Mouse (Mus musculus): ENCODE results near the gene Cdh16. TPM values are rescaled to one million over a fixed set of nuclear protein-coding genes. Genes with fewer than 3 reads are reported as not detected.

Gene Cdh16
- polyA plus RNA-seq, 1 experiment from 2014 or later = not detected

DNA sequence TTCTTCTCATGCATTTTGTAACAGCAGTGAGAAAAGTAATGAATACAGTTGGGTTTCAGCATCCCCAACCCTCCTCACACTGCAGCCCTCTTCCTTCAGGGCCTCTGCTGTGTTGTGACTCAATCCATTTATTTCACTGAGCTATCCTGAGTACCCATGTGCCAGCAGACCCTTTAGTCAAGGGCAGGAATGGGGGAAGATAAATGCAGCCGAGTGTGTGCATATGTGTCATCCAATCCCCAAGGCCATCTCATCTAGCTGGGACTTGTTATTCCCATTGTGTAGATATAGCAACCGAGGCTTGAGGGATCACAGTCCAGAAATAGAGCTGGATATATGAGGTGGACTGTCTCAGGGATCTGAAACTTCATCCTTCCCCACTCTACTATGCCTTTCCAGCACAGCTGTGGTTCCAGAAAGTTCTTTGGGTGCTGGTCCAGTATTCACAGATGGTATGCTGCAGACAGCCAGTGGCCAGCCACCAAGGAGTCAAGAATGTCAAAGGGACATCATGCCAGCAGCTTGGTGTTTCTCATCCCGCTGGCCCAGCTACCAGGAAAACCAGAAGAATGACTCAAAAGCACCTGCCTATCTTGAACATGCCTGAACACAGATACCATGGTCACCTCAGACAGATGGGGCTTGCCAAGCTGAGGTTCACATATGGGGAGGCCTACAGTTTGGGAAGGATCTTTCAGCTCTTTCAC is 11.0 kb upstream of the Cdh16 start:
- Histone ChIP-seq H3K4me3 (ENCODE audit: low read depth, low read length) (no peak overlapping the region), H3K27me3 (ENCODE audit: control insufficient read depth, insufficient read depth, low read length) (peaks cover 2% of the 10 kb centered on the region; the same call in 1 of the 2 replicates), H3K9ac (replicated peaks; ENCODE audit: low read depth, low read length) (no peak overlapping the region), H3K4me1 (ENCODE audit: control insufficient read depth, insufficient read depth, low read length) (peaks cover 7% of the 10 kb centered on the region; the same call in 1 of the 2 replicates), H3K36me3 (ENCODE audit: control insufficient read depth, insufficient read depth, low read length) (peaks cover 16% of the 10 kb centered on the region; the same call in 1 of the 2 replicates), H3K4me2 (ENCODE audit: low read depth, low read length) (no peak overlapping the region), H3K9me3 (ENCODE audit: control insufficient read depth, low read length) (no peaks in the 10 kb centered on the region), H3K27ac (ENCODE audit: low read depth, low read length) (no peak overlapping the region)
- no peak for ATAC-seq (ENCODE audit: low read depth)
- 95% methylated on average over 3 of the region's 3 CpGs for WGBS

DNA sequence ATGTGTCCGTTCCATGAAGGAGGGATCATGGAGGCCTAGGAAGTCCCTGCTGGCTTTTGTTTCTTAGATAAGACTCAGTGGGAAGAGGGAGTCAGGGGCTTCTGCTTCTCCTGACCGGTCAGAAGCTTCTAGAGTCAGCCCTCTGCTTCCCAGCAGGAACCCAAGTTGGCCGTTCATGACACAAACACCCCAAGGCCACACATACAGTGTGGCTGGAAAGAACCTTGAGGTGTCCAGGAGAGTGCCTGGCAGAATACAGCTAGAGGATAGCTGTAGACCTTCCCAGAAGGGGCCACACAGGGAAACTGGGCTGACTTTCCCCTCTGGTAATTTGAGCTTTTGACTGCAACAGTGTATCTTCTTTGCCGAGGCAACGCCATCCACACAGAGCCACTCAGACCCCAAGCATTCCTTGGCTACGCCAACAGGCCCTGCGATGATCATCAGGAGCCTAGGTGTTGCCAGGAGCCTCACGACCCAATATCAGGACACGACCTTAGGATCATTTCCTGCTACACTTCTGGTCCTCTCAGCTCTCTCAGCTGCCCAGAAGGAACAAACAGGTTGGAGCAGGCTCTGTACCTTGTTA is 9.1 kb upstream of the Cdh16 start:
- Histone ChIP-seq H3K36me3 (ENCODE audit: control insufficient read depth, insufficient read depth, low read length) (peaks cover 10% of the 10 kb centered on the region; the same call in 1 of the 2 replicates), H3K4me1 (ENCODE audit: control insufficient read depth, insufficient read depth, low read length) (peaks cover 5% of the 10 kb centered on the region; the same call in 1 of the 2 replicates), H3K9ac (replicated peaks; ENCODE audit: low read depth, low read length) (no peak overlapping the region), H3K4me2 (ENCODE audit: low read depth, low read length) (no peak overlapping the region), H3K4me3 (ENCODE audit: low read depth, low read length) (no peak overlapping the region), H3K27me3 (ENCODE audit: control insufficient read depth, insufficient read depth, low read length) (peaks cover 2% of the 10 kb centered on the region; the same call in 1 of the 2 replicates), H3K27ac (ENCODE audit: low read depth, low read length) (no peak overlapping the region), H3K9me3 (ENCODE audit: control insufficient read depth, low read length) (no peaks in the 10 kb centered on the region)
- no peak for ATAC-seq (ENCODE audit: low read depth)
- WGBS = 61% methylated on average over 9 of the region's 9 CpGs

DNA sequence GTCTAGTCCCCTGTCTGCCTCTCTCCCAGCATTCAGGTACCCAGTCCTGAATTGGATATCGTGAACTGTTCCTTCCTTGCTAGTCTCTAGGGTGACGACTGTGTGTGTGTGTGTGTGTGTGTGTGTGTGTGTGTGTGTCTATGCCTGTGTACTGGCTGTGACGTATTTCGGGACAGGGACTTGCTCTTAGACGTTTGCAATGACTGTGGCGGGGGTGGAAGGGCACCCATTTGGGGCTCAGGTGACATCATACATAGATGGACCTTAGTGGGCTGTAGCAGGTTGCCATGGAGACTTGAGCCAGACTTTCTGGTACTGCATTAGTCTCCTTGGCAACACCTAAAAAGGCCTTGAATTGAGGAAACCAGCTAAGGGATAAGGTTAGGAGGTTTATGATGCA is 8.3 kb upstream of the Cdh16 start:
- peaks cover 2% of the 10 kb centered on the region; the same call in 1 of the 2 replicates for H3K27me3 ChIP-seq (ENCODE audit: control insufficient read depth, insufficient read depth, low read length)
- H3K9me3 ChIP-seq (ENCODE audit: control insufficient read depth, low read length) = no peaks in the 10 kb centered on the region
- H3K27ac ChIP-seq (ENCODE audit: low read depth, low read length) = no peak overlapping the region
- peak; percentile 9; the same call in 1 of the 2 replicates for ATAC-seq (ENCODE audit: low read depth)
- peaks cover 10% of the 10 kb centered on the region; the same call in 1 of the 2 replicates for H3K36me3 ChIP-seq (ENCODE audit: control insufficient read depth, insufficient read depth, low read length)
- no peak overlapping the region for H3K4me3 ChIP-seq (ENCODE audit: low read depth, low read length)
- H3K4me1 ChIP-seq (ENCODE audit: control insufficient read depth, insufficient read depth, low read length) = peaks cover 5% of the 10 kb centered on the region; the same call in 1 of the 2 replicates
- H3K9ac ChIP-seq (replicated peaks; ENCODE audit: low read depth, low read length) = no peak overlapping the region
- H3K4me2 ChIP-seq (ENCODE audit: low read depth, low read length) = no peak overlapping the region
- 51% methylated on average over 6 of the region's 6 CpGs for WGBS

DNA sequence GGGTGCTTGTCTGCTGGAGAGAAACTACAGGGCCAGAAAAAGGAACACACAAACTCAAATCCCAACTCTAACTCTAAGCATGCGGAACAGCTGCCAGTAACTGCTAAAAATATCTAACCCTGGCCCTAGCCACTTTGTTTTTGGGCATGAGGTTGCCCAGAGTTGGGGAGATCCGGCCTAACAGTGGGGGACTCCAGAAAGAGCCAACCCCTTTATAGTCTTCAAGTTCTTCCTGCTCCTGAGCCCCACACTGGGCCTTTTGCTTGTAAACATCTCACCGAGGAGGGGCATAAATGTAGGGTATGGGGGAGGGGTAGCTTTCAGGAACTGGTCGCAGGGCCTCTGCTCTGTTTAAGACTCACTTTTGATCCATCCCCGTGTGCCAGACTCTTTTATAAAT is 7.8 kb upstream of the Cdh16 start:
- peaks cover 2% of the 10 kb centered on the region; the same call in 1 of the 2 replicates for H3K27me3 ChIP-seq (ENCODE audit: control insufficient read depth, insufficient read depth, low read length)
- H3K9me3 ChIP-seq (ENCODE audit: control insufficient read depth, low read length) = no peaks in the 10 kb centered on the region
- H3K4me2 ChIP-seq (ENCODE audit: low read depth, low read length) = no peak overlapping the region
- H3K27ac ChIP-seq (ENCODE audit: low read depth, low read length) = no peak overlapping the region
- ATAC-seq (ENCODE audit: low read depth) = 0 out of 2 replicates have a peak, but pooled peaks have one; percentile 2
- peaks cover 7% of the 10 kb centered on the region; the same call in 1 of the 2 replicates for H3K36me3 ChIP-seq (ENCODE audit: control insufficient read depth, insufficient read depth, low read length)
- H3K4me1 ChIP-seq (ENCODE audit: control insufficient read depth, insufficient read depth, low read length) = peaks cover 5% of the 10 kb centered on the region; the same call in 1 of the 2 replicates
- H3K9ac ChIP-seq (replicated peaks; ENCODE audit: low read depth, low read length) = no peak overlapping the region
- WGBS = 21% methylated on average over 5 of the region's 5 CpGs
- no peak overlapping the region for H3K4me3 ChIP-seq (ENCODE audit: low read depth, low read length)

DNA sequence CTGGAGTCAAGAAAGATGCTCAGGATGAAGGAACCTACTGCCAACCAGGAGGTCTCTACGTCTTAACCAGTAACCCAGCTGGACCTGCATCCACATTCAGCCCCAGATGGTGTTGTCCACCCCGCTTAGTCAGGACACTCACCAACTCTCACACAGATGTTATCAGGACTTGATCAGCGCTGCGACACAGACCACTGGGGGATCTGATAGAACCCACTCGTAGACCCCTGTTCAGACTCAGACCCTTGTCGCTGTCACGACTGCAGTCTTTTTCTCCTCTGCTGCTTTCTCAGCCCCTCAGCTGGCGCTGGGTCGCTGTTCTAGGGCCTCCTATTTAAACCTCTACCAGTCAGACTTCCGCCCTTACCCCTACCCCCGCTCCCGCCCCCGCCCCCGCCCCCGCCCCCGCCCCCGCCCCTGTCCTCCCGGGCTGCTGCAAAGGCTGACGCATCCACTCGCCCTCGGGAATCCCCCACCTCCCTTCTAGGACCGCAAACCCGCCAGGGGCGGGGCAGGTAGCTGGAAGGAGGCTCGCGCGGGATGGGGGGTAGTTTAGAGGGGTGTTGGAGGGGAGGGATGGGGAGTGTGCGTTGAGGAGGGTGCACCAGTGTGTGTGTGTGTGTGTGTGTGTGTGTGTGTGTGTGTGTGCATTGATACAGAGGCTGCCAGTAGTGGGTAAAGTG is 6.9 kb upstream of the Cdh16 start, which contains the start of gene Rrad:
Gene Rrad (minus strand): TSS at position 347 of the 683 bp plus-strand sequence.
- under 1% methylated on average over 28 of the region's 28 CpGs for WGBS
- H3K27ac ChIP-seq (ENCODE audit: low read depth, low read length) = no peak within 1 kb of the TSS
- ATAC-seq (ENCODE audit: low read depth) = peak; percentile 59

DNA sequence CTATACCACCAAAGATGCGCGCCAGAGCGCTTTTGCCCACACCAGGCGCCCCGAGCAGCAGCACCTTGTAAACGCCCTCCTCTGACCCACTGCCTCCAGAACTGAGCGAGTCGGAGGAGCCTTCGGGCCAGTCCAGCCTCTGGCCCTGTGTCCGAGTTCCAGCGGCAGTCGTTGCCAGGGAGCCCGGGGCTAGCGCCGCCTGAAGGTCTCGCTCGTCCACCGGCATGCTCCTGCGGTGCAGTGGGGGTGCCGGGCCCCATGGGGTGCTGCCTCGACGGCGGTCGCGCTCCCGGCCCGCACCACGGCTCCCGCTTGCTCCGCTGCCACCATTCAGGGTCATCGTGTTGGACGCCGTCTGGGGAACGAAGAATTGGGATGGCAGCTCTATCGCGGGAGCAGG is 6.4 kb upstream of the Cdh16 start:
- peak; percentile 36; the same call in 1 of the 2 replicates for ATAC-seq (ENCODE audit: low read depth)

More for the DNA sequence above, 6.9 kb upstream of the Cdh16 start, which contains the start of gene Rrad:
- Histone ChIP-seq H3K4me1 (ENCODE audit: control insufficient read depth, insufficient read depth, low read length) (peaks cover 5% of the 10 kb centered on the region; the same call in 1 of the 2 replicates), H3K4me2 (ENCODE audit: low read depth, low read length) (peak within 1 kb of the TSS; percentile 51), H3K36me3 (ENCODE audit: control insufficient read depth, insufficient read depth, low read length) (peaks cover 6% of the 10 kb centered on the region; the same call in 1 of the 2 replicates), H3K4me3 (ENCODE audit: low read depth, low read length) (peak within 1 kb of the TSS; percentile 29), H3K9ac (replicated peaks; ENCODE audit: low read depth, low read length) (peak within 1 kb of the TSS; percentile 39), H3K9me3 (ENCODE audit: control insufficient read depth, low read length) (no peaks in the 10 kb centered on the region), H3K27me3 (ENCODE audit: control insufficient read depth, insufficient read depth, low read length) (peaks cover 2% of the 10 kb centered on the region; the same call in 1 of the 2 replicates)

DNA sequence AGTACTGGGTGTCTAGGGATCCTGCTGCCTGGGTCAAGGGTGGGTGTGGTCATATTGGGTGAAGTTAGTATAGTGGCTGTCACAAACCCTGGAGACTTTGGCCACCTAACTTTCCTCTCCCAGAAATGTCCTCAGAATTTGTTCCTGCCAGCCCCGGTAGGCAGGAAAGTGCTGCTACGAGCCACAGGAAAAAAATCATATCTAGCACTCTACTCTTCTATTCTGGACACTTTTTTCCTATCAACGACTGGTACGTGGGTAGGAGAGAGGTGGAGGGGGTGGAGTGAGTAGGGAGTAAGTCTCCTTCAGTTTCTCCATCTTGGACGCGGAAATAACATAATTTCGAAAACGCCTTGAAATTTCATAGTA is 5.9 kb upstream of the Cdh16 start:
- Histone ChIP-seq H3K9ac (replicated peaks; ENCODE audit: low read depth, low read length) (no peak overlapping the region), H3K27me3 (ENCODE audit: control insufficient read depth, insufficient read depth, low read length) (peaks cover 2% of the 10 kb centered on the region; the same call in 1 of the 2 replicates), H3K4me1 (ENCODE audit: control insufficient read depth, insufficient read depth, low read length) (peaks cover 5% of the 10 kb centered on the region; the same call in 1 of the 2 replicates), H3K27ac (ENCODE audit: low read depth, low read length) (no peak overlapping the region), H3K36me3 (ENCODE audit: control insufficient read depth, insufficient read depth, low read length) (peaks cover 3% of the 10 kb centered on the region; the same call in 1 of the 2 replicates), H3K4me3 (ENCODE audit: low read depth, low read length) (no peak overlapping the region), H3K9me3 (ENCODE audit: control insufficient read depth, low read length) (no peaks in the 10 kb centered on the region), H3K4me2 (ENCODE audit: low read depth, low read length) (no peak overlapping the region)
- ATAC-seq (ENCODE audit: low read depth) = no peak
- WGBS = 49% methylated on average over 8 of the region's 8 CpGs

More for the DNA sequence above, 6.4 kb upstream of the Cdh16 start:
- Histone ChIP-seq H3K9ac (replicated peaks; ENCODE audit: low read depth, low read length) (no peak overlapping the region; the same call in 1 of the 2 replicates), H3K4me1 (ENCODE audit: control insufficient read depth, insufficient read depth, low read length) (peaks cover 5% of the 10 kb centered on the region; the same call in 1 of the 2 replicates), H3K36me3 (ENCODE audit: control insufficient read depth, insufficient read depth, low read length) (peaks cover 6% of the 10 kb centered on the region; the same call in 1 of the 2 replicates), H3K4me3 (ENCODE audit: low read depth, low read length) (peak overlapping the region; percentile 29), H3K9me3 (ENCODE audit: control insufficient read depth, low read length) (no peaks in the 10 kb centered on the region), H3K27ac (ENCODE audit: low read depth, low read length) (no peak overlapping the region), H3K27me3 (ENCODE audit: control insufficient read depth, insufficient read depth, low read length) (peaks cover 2% of the 10 kb centered on the region; the same call in 1 of the 2 replicates), H3K4me2 (ENCODE audit: low read depth, low read length) (peak overlapping the region; percentile 51)
- under 1% methylated on average over 36 of the region's 36 CpGs for WGBS

DNA sequence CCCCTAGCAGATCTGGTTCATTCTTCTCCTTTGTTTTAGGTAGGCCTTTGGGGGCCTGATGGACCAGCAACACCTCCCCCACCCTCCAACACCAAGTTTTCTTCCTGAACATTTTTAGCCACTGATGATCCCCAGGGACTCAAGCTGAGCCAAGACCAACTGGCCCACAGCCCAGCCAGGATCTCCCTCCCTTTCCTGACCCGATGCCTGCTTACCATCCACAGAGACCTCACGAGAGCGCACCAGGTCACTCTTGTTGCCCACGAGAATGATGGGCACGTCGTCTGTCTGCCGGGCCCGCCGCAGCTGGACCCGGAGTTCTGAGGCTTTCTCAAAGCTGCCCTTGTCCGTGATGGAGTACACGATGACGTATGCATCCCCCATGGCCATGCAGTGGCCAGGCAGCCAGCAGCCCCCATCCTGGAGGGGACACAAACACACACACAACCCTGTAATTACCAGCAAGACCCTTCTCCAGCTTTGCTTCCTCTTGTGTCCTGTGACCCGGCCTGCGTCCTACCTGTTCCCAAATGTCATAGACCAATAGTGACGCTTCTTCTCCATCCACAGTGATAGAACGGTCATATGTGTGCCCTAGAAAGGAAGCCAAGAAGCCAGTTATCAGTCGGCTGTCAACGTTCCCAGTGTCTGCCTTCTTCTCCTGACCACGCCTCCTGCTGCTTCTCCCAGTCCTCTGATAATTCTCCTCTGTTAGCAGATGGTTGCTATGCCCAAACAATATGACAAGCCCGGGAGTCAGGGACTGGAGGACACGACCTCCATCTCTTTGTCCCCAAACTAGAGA is 5.3 kb upstream of the Cdh16 start:
- ATAC-seq (ENCODE audit: low read depth) = no peak
- Histone ChIP-seq H3K4me1 (ENCODE audit: control insufficient read depth, insufficient read depth, low read length) (peaks cover 5% of the 10 kb centered on the region; the same call in 1 of the 2 replicates), H3K4me3 (ENCODE audit: low read depth, low read length) (no peak overlapping the region), H3K4me2 (ENCODE audit: low read depth, low read length) (no peak overlapping the region), H3K36me3 (ENCODE audit: control insufficient read depth, insufficient read depth, low read length) (no peaks in the 10 kb centered on the region), H3K9ac (replicated peaks; ENCODE audit: low read depth, low read length) (no peak overlapping the region), H3K9me3 (ENCODE audit: control insufficient read depth, low read length) (no peaks in the 10 kb centered on the region), H3K27ac (ENCODE audit: low read depth, low read length) (no peak overlapping the region), H3K27me3 (ENCODE audit: control insufficient read depth, insufficient read depth, low read length) (peaks cover 2% of the 10 kb centered on the region; the same call in 1 of the 2 replicates)
- WGBS = 79% methylated on average over 22 of the region's 22 CpGs
